Mouse (Mus musculus): ENCODE measurements at regions not wholly inside any gene's neighbourhood (a gene's known extent, or its start where the extent isn't known, plus 50 kb on each side); places are given as distances from the start of the nearest gene placed in this dataset. TPM values are rescaled to one million over a fixed set of nuclear protein-coding genes. Genes with fewer than 3 reads are reported as not detected.

GRCm38 (mm10) chr5:141160391-141160790, 80.9 kb upstream of the Sdk1 start:
- no peak overlapping the region for H3K27ac ChIP-seq
- no peaks in the 10 kb centered on the region for H3K36me3 ChIP-seq
- H3K27me3 ChIP-seq (ENCODE audit: insufficient read depth, poor library complexity, severe bottlenecking): no peaks in the 10 kb centered on the region
- peaks cover 17% of the 10 kb centered on the region; the same call in 1 of the 2 replicates for H3K4me1 ChIP-seq
- DNase-seq (ENCODE audit: low spot score): peak; percentile 60
- no peaks in the 10 kb centered on the region for H3K9me3 ChIP-seq
- WGBS: 77% methylated on average over 8 of the region's 8 CpGs
- no peak overlapping the region for H3K4me3 ChIP-seq

- no peaks in the 10 kb centered on the region for H3K9me3 ChIP-seq
- H3K36me3 ChIP-seq: no peaks in the 10 kb centered on the region
- H3K27me3 ChIP-seq (ENCODE audit: insufficient read depth, poor library complexity, severe bottlenecking): no peaks in the 10 kb centered on the region
- H3K4me3 ChIP-seq: no peak overlapping the region
- DNase-seq (ENCODE audit: low spot score): peak; percentile 24
- H3K27ac ChIP-seq: no peak overlapping the region
- WGBS: 91% methylated on average over 5 of the region's 5 CpGs
- H3K4me1 ChIP-seq: peaks cover 17% of the 10 kb centered on the region; the same call in 1 of the 2 replicates
These were observed 80.3 kb upstream of the Sdk1 start for GRCm38 (mm10) chr5:141160956-141161355.

- no peak overlapping the region for H3K4me3 ChIP-seq
- no peaks in the 10 kb centered on the region for H3K36me3 ChIP-seq
- no peaks in the 10 kb centered on the region for H3K9me3 ChIP-seq
- no peaks in the 10 kb centered on the region for H3K27me3 ChIP-seq (ENCODE audit: insufficient read depth, poor library complexity, severe bottlenecking)
- no peak for DNase-seq (ENCODE audit: low spot score)
- 64% methylated on average over 6 of the region's 6 CpGs for WGBS
- H3K27ac ChIP-seq: no peak overlapping the region
- no peaks in the 10 kb centered on the region for H3K4me1 ChIP-seq
These were observed 58.8 kb upstream of the Sdk1 start for GRCm38 (mm10) chr5:141182442-141182841.

DNA sequence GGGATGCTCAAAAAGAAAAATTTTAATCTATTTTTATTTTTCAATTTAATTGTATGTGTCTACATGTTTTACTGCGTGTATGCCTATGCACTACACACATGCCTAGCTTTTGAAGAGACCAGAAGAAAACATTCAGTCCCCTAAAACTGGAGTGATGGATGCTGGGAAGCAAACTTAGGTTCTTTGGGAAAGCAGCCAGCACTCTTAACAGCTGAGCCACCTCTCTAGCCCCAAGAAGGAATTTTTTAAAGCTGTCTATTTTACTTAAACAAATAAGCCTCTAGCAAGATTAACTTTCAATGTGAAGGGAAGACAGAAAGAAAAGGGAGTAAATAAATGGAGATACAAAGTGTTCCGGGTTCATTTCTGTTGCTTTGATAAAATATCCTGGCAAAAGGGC, 52.3 kb upstream of the Sdk1 start:
- H3K4me1 ChIP-seq: no peaks in the 10 kb centered on the region
- WGBS: 81% methylated on average over 2 of the region's 2 CpGs
- no peaks in the 10 kb centered on the region for H3K27me3 ChIP-seq (ENCODE audit: insufficient read depth, poor library complexity, severe bottlenecking)
- H3K4me3 ChIP-seq: no peak overlapping the region
- H3K27ac ChIP-seq: no peak overlapping the region
- no peaks in the 10 kb centered on the region for H3K9me3 ChIP-seq
- H3K36me3 ChIP-seq: no peaks in the 10 kb centered on the region
- DNase-seq (ENCODE audit: low spot score): no peak

Small RNA genes lying in the stretch of these regions (microRNA-seq; reads per million reads assigned to microRNA genes)
- not detected for gene Gm26113

All from heart, embryonic 10.5 days (tissue).